Mouse (Mus musculus): ENCODE measurements at regions not wholly inside any gene's neighbourhood (a gene's known extent, or its start where the extent isn't known, plus 50 kb on each side); places are given as distances from the start of the nearest gene placed in this dataset.
"Not testable (repeated sequence)": the region's sequence is repeated elsewhere in the genome, so short reads cannot be mapped to it uniquely, and the experiment has no call there.

GRCm38 (mm10) chr4:29282169-29282568 lies 469.2 kb downstream of the Epha7 start:
- no peak for DNase-seq (ENCODE audit: low spot score)

DNA sequence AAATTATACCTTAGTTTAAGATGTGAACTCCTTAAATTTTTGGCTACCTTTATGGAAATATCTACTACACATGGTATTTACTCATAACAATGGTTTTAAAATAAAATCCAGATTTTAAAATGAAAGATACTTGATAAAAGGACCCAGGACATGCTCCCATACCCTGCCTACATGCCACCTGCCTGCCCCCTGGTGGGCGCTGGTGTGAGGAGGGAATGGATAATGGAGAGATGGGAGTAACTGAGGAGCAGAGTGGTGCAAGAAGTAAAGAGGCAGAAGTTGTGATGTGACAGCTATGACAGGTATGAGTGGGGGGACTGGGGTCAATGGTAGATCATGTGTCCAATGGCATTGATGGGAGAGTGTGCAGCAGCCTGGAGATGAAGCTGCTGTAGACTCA lies 488.4 kb downstream of the Epha7 start:
- no peak for DNase-seq (ENCODE audit: low spot score)

GRCm38 (mm10) chr4:29303951-29304350 lies 491.0 kb downstream of the Epha7 start:
- no peak for DNase-seq (ENCODE audit: low spot score)

- no peak for DNase-seq (ENCODE audit: low spot score)
Measured at GRCm38 (mm10) chr4:29307245-29307644, 494.3 kb downstream of the Epha7 start.

DNA sequence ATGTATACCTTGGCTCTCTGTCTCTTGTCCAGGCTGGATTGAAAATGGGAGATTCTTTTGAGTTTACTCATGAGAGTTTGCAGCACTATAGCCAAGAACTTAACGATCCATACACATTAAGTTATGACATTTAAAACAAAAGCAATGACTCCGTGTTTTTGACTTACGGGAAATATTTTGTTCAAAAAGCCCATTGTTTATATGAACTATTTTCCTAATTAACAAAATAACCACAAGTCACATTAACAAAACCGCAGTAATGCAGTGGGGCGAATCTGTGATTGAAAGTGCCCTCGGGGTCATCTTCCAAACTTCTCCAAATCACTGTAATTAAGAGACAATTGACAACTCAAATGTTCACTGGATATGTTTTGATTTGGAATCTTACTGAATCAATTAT lies 511.0 kb downstream of the Epha7 start:
- no peak for DNase-seq (ENCODE audit: low spot score)

GRCm38 (mm10) chr4:29329145-29329544 lies 516.2 kb downstream of the Epha7 start:
- DNase-seq (ENCODE audit: low spot score) = no peak

DNA sequence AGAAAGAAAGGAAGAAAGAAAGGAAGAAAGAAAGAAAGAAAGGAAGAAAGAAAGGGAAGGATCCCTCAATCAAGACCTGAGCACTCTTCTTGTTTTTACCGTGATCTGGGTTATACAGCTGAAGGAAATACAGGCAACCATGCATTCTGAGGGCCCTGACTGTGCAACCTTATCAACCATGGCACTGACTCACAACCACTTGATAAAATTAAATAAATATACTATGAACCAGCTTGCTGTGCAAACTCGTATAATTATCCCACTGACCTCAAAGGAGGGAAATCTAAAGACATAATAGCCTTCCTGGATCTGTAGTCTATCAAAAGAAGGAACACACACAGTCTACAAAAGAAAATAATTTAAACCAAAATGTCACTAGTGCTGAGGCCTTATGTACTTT lies 518.8 kb downstream of the Epha7 start:
- no peak for DNase-seq (ENCODE audit: low spot score)

DNA sequence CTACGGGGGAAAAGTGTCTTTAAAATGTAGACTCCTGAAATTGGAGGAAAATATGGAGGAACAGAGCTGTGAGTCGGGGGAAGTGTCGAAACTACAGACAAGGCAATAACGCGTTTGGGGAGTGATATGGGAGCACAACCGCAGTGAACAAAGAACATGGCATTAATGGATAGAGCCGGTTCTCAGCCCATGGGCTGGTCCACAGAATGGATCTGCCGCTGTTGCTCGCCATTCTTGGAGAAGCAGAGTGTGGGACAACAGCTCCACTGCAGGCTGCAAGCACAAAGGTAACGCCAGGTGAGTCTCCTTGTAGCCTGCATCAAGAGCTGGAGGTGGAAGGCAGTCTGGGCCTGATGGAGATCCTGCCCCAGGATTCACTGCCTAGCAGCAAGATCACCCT lies 524.3 kb downstream of the Epha7 start:
- no peak for DNase-seq (ENCODE audit: low spot score)

DNA sequence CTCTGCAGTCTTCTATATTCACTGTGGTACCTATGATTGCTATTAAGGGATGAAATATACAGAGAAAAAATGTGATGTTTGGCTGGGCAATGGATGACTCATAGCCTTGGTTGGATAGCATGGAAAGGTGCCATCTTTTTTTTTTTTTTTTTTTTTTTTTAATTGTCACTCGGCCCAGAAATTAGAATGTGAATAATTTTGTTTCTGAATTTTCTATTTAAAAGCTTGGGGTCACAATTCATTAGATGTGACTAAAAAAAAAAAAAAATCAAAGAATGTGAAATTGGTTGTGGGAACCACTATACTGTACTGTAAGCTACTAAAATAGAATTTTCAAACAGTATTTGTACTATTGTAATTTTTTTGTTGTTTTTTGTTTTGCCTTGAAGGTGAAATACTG lies 549.3 kb downstream of the Epha7 start:
- DNase-seq (ENCODE audit: low spot score) = no peak

- DNase-seq (ENCODE audit: low spot score) = no peak
Measured at GRCm38 (mm10) chr4:29389282-29389681, 576.4 kb downstream of the Epha7 start.

DNA sequence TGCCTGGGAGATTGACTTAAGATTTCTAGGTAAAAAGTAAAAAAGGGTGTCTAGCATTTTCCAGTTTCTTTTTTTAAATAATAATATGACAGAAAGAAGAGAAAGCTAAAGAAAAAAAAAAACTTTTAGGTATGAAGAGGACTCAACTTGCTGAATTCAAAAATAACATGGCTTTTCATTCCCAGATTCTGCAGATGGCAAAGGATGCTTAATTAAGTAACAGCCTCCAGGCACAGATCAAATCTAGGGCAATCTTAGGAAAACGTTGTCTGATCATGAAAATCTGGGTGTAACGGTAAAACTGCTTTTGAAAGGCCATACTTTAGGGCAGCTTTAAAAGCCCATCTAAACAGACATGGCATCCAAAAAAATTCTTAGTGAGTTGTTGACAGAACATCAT lies 577.4 kb downstream of the Epha7 start:
- no peak for DNase-seq (ENCODE audit: low spot score)

- DNase-seq (ENCODE audit: low spot score) = no peak
Measured at GRCm38 (mm10) chr4:29402143-29402542, 589.2 kb downstream of the Epha7 start.

DNA sequence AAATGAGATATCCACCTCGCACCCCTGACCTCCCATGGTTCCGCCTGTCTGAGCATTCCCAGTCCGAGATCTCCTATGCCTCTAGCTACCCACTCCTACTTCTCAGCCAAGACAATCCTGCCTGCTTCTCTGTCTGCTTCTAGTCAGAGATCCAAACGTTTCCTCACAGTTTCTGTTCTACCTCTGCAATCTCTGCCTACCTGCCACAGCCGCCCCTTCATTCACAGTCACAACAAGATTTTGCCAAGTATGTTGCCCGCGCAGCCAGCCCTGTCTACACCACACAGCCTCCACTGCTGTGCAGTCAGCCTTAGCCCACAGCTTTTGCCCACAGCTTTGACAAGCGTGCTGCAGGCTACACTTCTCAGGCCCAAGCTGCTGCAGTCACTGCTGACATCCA lies 601.7 kb downstream of the Epha7 start:
- DNase-seq (ENCODE audit: low spot score) = no peak

GRCm38 (mm10) chr4:29420198-29420792 lies 607.4 kb downstream of the Epha7 start:
- DNase-seq (ENCODE audit: low spot score) = no peak

GRCm38 (mm10) chr4:29431493-29431892 lies 618.6 kb downstream of the Epha7 start:
- not testable (repeated sequence) for DNase-seq (ENCODE audit: low spot score)

DNA sequence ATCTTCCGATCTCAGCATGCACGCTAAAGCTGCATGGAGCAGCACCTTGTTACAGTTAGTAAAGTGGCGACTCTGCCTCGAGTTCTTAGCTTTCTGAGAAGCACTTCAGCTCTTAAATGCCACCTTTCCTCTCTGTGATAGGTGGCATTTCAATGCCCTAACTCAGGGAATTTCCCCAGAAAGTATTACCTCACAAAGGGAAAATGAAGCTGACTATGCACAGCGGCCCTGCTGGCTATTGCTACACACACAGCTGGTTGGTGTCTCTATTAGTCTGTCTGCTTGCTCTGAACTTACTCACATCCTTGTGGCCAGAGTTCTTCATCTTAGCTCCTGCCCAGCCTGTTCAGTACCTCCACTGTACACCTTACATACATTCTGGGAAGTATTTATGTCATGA lies 650.4 kb downstream of the Epha7 start:
- no peak for DNase-seq (ENCODE audit: low spot score)

- DNase-seq (ENCODE audit: low spot score) = no peak
Measured at GRCm38 (mm10) chr4:29466315-29466714, 653.4 kb downstream of the Epha7 start.

GRCm38 (mm10) chr4:29480384-29481092 lies 667.6 kb downstream of the Epha7 start:
- DNase-seq (ENCODE audit: low spot score) = no peak

DNA sequence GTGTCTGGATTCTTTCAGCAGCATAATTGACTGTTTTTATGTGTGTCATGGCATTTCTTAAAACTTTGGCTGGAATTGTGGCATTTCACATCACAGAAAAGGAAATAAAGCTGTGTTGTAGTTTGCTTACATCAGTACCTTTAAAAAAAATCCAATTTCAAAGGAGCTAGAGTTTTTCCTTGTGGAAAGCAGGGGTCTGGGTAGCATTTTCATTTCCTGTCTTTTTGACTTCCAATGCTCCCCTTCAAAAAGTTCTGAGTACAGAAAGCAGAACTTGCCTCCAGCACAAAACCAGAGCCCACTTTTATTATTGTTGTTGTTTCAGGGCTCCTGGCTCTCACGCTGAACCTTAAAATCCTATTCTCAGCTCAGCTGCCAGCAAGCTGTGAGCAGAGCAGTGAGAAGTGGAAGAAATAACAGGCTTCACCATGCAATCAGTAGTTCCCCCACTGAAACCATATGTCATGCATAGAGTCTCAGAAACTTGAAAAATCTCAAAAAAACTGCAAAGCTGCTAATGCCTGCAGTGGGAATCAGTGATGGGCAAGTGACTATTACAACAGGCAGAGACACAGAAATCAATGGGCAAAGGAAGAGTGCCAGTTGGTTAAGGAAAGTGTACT lies 668.3 kb downstream of the Epha7 start:
- no peak for DNase-seq (ENCODE audit: low spot score)

DNA sequence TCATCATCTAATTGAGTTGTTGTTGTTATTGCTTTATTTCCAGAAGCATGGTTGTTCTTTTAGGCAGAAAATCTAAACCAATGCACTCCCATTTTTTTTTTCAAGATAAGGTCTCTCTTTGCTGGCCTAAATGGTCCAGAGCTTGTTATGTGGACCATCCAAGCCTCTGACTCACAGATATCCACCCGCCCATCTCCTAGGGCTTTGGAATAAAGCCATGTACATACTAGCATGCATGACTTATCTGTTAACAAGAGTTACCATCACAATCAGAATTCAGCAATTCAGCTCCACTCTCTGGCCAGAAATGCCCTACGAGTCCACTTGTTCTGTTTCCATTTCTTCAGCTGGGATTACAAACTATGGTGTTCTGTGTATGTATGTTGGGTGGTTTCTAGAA lies 669.5 kb downstream of the Epha7 start:
- no peak for DNase-seq (ENCODE audit: low spot score)

- DNase-seq (ENCODE audit: low spot score) = no peak
Measured at GRCm38 (mm10) chr4:29500844-29501243, 687.9 kb downstream of the Epha7 start.

GRCm38 (mm10) chr4:29525051-29525450 lies 712.1 kb downstream of the Epha7 start:
- DNase-seq (ENCODE audit: low spot score) = peak; percentile 9

DNA sequence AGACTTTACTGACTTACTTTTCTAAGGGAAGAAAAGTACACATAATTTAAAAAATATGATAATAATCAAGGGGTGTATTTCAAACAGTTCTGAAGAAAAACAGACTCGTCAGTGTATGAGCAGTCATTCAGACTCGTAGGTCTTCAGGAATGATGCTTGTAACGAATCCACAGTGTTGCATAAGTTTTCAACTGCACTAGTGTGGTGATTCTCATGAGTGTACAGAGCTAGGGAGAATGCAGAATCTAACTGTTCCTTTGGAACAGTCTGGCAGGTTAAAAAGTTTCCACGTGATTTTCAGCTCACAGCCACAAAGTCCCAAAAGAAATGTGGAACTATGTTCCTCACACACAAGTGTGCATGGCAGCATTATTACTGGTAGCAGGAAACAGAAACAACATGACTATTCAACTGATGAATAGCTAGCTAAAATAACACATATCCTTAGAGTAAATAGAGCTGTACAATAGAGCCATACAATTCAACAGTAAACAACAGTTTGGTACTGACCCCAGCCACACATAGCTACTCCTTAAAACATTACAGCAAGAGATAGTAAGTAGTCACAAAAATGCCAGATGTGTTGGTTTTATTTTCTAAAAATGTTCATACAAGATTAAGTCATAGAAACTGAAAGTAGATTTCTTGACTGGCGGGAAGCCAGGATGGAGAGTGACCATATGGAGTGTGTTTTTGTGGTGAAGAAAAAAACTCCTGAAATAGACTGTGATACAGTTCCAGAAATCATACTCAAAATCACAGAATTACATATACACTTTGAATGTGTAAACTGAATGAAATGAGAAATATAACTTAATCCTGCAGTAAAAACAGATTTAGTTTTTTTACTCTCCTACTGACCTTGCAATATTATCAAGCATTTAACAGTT lies 713.1 kb downstream of the Epha7 start:
- no peak for DNase-seq (ENCODE audit: low spot score)

Data from testis, postnatal 14 days (tissue).